Mouse (Mus musculus): Measurements from ENCODE around the gene Pdxk. TPM values are rescaled to one million over a fixed set of nuclear protein-coding genes. Genes with fewer than 3 reads are reported as not detected.
"Not testable (repeated sequence)": the region's sequence is repeated elsewhere in the genome, so short reads cannot be mapped to it uniquely, and the experiment has no call there.

Pdxk gene
- 11.9 and 13.2 TPM in 2 replicates for polyA plus RNA-seq (2016; fragmentation: Nextera tagmentation; extraction: Ambion mirVana)

DNA sequence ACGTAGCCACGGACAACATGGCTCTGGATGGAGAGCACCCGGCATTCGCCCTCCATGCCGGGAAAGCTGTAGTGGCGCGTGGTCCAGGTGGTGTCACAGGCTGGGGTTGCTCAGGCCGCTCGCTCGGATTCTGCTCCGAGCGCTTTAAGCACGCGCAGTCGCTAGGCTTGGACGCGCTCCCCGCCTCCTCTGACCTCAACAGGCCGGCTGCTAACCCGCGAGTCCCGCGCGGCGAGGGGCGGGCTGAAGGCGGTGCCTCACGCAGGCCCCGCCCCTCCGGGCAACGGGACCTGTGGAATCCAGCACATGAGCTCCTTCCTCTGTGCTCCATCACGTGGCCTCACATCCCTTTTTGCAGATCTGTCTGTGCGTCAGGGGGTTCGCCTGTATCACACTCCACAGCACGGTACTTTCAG is at the start of gene Pdxk:
Pdxk (minus strand) TSS at position 184 of the 416 bp plus-strand sequence.
- H3K4me3 ChIP-seq, result peak within 1 kb of the TSS; percentile 79
- H3K27ac ChIP-seq (replicated peaks), result peak within 1 kb of the TSS; percentile 81
- WGBS, result 0% methylated on average over 35 of the region's 35 CpGs
- no peaks in the 10 kb centered on the region for H3K36me3 ChIP-seq (replicated peaks)
- peaks cover 15% of the 10 kb centered on the region; the same call in 1 of the 2 replicates for H3K27me3 ChIP-seq (replicated peaks; ENCODE audit: low read depth, poor library complexity, severe bottlenecking)
- peak; percentile 95 for DNase-seq (ENCODE audit: low spot score)
- peaks cover 48% of the 10 kb centered on the region for H3K4me1 ChIP-seq
- no peaks in the 10 kb centered on the region for H3K9me3 ChIP-seq

DNA sequence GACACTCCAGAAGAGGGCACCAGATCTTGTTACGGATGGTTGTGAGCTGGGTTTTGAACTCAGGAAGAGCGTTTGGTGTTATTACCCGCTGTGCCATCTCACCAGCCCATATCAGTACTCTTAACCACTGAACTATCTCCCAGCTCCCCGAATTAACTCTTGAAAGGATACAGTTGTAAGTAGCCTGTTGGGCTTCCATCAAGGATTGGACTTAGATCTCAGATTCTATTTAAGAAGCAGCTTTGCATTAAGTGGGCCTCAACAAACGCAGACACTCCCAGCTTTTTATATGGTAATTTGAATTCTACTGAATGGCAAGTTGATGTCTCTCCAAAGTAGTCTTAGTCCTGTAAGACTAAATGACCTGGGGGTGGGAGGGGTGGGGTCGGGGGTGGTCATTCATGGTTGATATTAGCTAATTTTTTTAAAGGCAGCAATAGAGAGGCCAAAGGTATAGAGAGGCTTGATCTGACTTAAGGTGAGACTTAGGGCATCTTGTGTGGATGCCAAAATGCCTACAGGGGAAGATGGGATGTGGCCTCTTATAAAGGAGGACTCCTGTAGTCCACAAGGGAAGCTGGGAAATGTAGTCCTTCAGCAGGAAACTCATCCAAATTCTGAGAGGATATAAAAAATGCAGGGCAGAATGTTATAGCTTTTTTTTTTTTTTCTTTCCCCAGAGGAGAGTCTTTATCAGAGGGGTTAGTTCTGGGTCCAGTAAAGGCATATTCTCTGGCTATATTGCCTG is 38.4 kb upstream of the Pdxk start:
- WGBS, result 74% methylated on average over 6 of the region's 6 CpGs
- Histone ChIP-seq H3K27me3 (replicated peaks; ENCODE audit: low read depth, poor library complexity, severe bottlenecking) (no peaks in the 10 kb centered on the region), H3K27ac (replicated peaks) (no peak overlapping the region), H3K36me3 (replicated peaks) (no peaks in the 10 kb centered on the region), H3K9me3 (no peaks in the 10 kb centered on the region), H3K4me3 (no peak overlapping the region), H3K4me1 (no peaks in the 10 kb centered on the region)
- no peak for DNase-seq (ENCODE audit: low spot score)

DNA sequence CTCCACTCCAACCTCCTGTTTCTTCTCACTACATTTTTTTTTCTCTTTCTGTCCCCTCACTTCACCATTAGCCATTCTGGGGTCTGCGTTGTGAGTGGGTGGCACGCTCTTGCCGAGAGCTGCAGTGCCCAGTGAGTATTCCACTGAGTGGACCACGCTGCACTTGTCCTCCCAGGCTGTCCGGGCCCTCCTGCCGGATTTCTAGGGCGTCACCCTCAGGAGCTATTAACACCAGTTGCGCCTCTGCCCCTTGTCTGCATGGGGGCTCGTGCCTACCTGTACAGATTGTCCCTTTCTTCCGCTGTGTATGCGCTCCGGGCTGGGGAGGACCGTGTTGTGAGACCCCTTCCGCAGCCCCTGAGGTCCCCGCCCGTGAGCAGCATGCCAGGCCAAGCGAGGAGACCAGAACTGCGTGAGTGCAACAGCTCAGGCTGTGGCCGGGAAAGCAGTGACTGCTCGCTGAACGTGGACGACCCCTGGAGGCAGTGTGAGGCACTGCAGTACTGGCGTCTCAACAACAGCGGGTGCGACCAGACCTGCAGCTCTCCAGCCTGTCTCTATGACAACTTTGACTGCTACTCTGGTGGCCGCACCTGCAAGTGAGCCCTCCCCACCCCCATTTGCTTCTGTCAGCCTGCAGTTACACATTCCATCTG is 22.8 kb upstream of the Pdxk start:
- Histone ChIP-seq H3K27ac (replicated peaks) (peak overlapping the region; percentile 51; the same call in 1 of the 2 replicates), H3K27me3 (replicated peaks; ENCODE audit: low read depth, poor library complexity, severe bottlenecking) (peaks cover 43% of the 10 kb centered on the region), H3K36me3 (replicated peaks) (no peaks in the 10 kb centered on the region), H3K9me3 (no peaks in the 10 kb centered on the region), H3K4me3 (peak overlapping the region; percentile 51), H3K4me1 (peaks cover 8% of the 10 kb centered on the region)
- 9% methylated on average over 26 of the region's 26 CpGs for WGBS
- DNase-seq (ENCODE audit: low spot score), result peak; percentile 88

DNA sequence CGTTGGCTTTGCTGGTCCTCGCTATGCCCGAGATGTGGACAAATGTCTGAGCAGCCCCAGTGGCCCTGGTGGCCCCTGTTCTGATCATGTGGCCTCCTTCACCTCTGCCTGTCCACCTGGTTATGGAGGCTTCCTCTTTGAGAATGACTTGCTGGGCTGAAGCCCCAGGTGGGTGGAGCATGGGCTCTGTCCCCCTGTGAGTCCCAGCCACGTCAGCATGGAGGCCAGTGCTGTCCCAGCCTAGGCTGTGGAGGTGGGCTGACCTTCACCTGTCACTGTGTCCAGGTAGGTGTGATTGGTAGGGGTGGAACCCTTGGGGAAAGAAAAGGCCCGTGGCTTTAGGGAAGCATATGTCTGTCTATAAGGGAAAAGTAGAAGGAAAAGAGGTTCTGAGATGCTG is 22.1 kb upstream of the Pdxk start:
- WGBS, result 72% methylated on average over 5 of the region's 5 CpGs
- H3K27ac ChIP-seq (replicated peaks), result no peak overlapping the region
- peaks cover 50% of the 10 kb centered on the region for H3K27me3 ChIP-seq (replicated peaks; ENCODE audit: low read depth, poor library complexity, severe bottlenecking)
- peaks cover 14% of the 10 kb centered on the region for H3K4me1 ChIP-seq
- no peak overlapping the region for H3K4me3 ChIP-seq
- no peaks in the 10 kb centered on the region for H3K36me3 ChIP-seq (replicated peaks)
- H3K9me3 ChIP-seq, result no peaks in the 10 kb centered on the region
- DNase-seq (ENCODE audit: low spot score), result no peak

DNA sequence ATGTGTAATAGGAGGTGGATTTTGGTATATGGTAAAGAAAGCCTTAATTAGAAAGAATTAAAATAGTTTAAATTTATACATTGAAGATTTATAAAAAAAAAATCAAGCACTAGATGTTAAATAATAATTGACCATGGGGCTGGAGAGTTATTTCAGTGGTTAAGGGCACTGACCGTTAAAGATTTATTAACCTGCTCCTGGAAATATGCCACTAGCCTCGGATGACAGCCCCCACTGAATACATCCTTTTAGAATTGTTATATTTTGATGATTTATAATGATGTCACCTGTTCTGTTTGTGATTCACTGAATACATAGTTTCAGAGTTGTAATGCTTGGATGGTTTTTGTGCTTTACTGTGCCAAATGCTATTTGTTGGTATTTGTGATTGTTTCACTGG is 20.6 kb upstream of the Pdxk start:
- H3K36me3 ChIP-seq (replicated peaks); DNase-seq (ENCODE audit: low spot score); H3K9me3 ChIP-seq; H3K4me3 ChIP-seq; H3K27ac ChIP-seq (replicated peaks): not testable (repeated sequence)
- peaks cover 22% of the 10 kb centered on the region for H3K4me1 ChIP-seq
- WGBS, result 84% methylated on average over 2 of the region's 2 CpGs
- H3K27me3 ChIP-seq (replicated peaks; ENCODE audit: low read depth, poor library complexity, severe bottlenecking), result peaks cover 63% of the 10 kb centered on the region

DNA sequence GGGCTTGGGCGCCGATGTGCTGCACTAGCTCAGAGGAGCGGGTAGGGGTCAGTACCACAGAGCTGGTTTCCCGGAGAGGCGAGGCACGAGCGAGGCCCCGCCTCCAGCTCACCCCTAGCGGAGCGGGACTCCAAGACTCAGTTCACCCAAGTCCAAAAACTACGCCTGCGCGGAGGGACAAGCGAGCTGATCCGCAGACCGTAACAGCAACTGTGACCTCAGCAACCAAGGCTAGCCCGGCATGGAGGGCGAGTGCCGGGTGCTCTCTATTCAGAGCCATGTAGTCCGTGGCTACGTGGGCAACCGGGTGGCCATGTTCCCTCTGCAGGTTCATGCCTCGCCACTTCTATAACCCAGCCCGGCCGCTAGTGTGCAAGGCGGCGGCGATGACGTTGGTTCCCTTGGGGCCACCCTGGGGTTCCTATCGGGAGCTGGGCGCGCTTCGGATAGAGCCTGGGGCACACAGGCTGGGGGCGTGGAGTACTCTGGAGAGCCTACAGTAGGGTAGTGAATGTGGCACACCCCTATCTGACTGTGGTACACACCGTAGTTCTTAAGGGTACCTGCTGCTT is 17.2 kb upstream of the Pdxk start:
- no peaks in the 10 kb centered on the region for H3K36me3 ChIP-seq (replicated peaks)
- H3K27me3 ChIP-seq (replicated peaks; ENCODE audit: low read depth, poor library complexity, severe bottlenecking), result peaks cover 57% of the 10 kb centered on the region
- under 1% methylated on average over 35 of the region's 35 CpGs for WGBS
- peak; percentile 88 for DNase-seq (ENCODE audit: low spot score)
- peak overlapping the region; percentile 63 for H3K4me3 ChIP-seq
- no peaks in the 10 kb centered on the region for H3K9me3 ChIP-seq
- H3K27ac ChIP-seq (replicated peaks), result peak overlapping the region; percentile 62
- peaks cover 16% of the 10 kb centered on the region for H3K4me1 ChIP-seq

DNA sequence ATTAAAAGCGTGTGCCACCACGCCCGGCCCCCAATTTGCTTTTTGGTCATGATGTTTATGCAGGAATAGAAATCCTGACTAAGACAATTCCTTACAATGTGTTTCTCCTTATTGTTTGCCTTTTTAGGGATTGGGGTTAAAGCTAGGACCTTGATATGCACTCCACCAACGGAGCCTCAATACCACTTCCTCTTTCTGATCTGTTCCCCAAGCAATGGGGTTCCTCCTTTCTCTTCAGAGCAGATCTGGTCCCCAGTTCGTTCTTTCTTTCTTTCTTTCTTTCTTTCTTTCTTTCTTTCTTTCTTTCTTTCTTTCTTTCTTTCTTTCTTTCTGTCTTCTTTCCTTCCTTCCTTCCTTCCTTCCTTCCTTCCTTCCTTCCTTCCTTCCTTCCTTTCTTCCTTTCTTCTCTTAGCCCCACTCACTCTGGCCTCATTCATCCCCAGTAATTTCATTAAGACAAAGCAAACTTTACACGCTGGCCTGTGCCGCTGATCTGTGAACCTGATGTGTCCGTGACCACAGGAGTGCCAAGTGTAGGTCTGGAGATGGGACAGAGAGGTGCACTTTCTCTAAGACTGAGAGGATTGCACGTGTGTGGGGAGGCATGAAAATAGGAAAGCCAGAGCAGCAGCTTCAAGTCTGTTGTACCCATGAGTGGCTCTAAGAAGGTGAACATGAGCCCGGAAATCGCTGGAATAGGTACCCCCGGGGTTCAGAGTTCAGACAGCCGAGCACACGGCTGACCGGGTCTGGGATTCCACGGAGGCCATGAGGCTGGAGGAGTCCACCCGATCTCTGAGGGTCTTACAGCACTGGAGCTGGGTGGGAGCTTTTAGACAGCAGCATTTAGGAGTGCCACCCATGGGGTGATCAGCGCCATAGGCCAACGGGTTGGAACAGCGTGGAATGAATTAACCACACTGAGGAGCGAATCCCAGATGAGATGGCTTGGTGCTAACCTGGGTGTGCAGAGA is 16.5 kb upstream of the Pdxk start:
- no peak for DNase-seq (ENCODE audit: low spot score)
- Histone ChIP-seq H3K27ac (replicated peaks) (peak overlapping the region; percentile 62), H3K36me3 (replicated peaks) (no peaks in the 10 kb centered on the region), H3K4me1 (peaks cover 16% of the 10 kb centered on the region), H3K4me3 (peak overlapping the region; percentile 63), H3K27me3 (replicated peaks; ENCODE audit: low read depth, poor library complexity, severe bottlenecking) (peaks cover 49% of the 10 kb centered on the region), H3K9me3 (no peaks in the 10 kb centered on the region)
- 37% methylated on average over 21 of the region's 21 CpGs for WGBS

DNA sequence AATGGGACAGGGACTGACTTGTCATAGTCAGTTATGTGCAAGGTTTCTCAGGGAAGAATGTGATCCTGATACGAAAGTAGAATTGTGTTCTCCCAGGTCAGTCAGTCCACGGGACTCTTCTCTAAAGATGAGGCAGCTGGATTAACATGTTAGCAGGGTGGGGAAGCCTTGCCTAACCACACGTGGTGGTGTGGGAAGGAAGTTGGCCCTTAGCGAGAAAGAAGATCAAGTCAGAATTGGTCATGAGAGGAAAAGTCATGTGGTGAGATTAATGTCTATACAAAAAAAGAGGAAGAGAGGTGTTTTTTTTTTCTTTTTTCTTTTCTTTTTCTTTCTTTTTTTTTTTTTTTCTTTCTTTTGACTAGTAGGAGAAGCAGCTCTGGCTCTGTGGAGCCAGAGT is 12.0 kb upstream of the Pdxk start:
- Histone ChIP-seq H3K4me1 (peaks cover 7% of the 10 kb centered on the region), H3K9me3 (no peaks in the 10 kb centered on the region), H3K27me3 (replicated peaks; ENCODE audit: low read depth, poor library complexity, severe bottlenecking) (peaks cover 22% of the 10 kb centered on the region), H3K36me3 (replicated peaks) (no peaks in the 10 kb centered on the region), H3K27ac (replicated peaks) (no peak overlapping the region), H3K4me3 (no peak overlapping the region)
- DNase-seq (ENCODE audit: low spot score), result no peak
- WGBS, result 73% methylated on average over 4 of the region's 4 CpGs

DNA sequence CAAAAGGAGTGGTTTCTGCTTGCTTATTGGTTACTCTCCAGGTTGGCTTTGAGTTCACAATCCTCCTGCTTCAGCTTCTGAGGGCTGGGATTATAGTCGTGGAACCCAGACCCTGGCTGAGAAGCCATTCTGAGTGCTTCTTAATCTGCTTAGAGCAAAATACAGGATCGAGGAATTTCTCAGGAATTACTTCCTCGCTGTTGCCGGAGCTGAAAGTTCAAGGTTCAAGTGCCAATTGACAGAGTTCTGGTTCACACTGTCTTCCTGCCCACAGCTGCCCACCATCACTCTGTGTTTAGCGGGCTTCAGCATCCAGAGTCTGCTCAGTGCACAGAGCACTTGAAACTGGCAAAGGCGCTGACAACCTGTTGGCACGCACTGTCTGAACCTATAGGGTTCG is 10.0 kb upstream of the Pdxk start:
- Histone ChIP-seq H3K36me3 (replicated peaks) (no peaks in the 10 kb centered on the region), H3K4me3 (no peak overlapping the region)
- 69% methylated on average over 8 of the region's 8 CpGs for WGBS

DNA sequence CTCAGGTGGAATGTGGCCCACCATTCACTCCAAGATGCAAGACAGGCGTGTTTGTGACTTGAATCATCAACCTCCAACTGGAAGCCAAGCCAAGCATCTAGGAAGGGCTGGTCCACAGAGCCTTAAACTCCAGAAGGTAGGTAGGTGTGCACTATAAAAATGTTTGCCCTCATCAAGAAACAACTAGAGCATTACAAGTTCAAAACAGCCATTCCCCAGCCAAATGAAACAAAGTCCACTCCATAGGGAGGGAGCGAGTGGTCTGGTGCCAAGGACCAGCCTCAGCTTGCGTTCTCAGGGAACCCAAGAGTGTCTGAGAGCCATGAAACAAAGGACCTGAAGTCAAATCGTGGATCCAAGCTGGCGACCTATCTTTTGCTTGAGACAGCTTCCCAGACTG is 8.7 kb upstream of the Pdxk start:
- WGBS, result 67% methylated on average over 5 of the region's 5 CpGs
- no peak overlapping the region for H3K4me3 ChIP-seq
- DNase-seq (ENCODE audit: low spot score), result no peak
- H3K27me3 ChIP-seq (replicated peaks; ENCODE audit: low read depth, poor library complexity, severe bottlenecking), result 0 out of 2 replicates have a peak, but pooled peaks cover 4% of the 10 kb centered on the region
- no peaks in the 10 kb centered on the region for H3K9me3 ChIP-seq
- peaks cover 12% of the 10 kb centered on the region for H3K4me1 ChIP-seq
- no peak overlapping the region for H3K27ac ChIP-seq (replicated peaks)
- no peaks in the 10 kb centered on the region for H3K36me3 ChIP-seq (replicated peaks)

More for the DNA sequence above, 10.0 kb upstream of the Pdxk start:
- H3K27me3 ChIP-seq (replicated peaks; ENCODE audit: low read depth, poor library complexity, severe bottlenecking), result 0 out of 2 replicates have a peak, but pooled peaks cover 4% of the 10 kb centered on the region
- H3K4me1 ChIP-seq, result peaks cover 11% of the 10 kb centered on the region
- no peak for DNase-seq (ENCODE audit: low spot score)
- no peaks in the 10 kb centered on the region for H3K9me3 ChIP-seq
- H3K27ac ChIP-seq (replicated peaks), result no peak overlapping the region

DNA sequence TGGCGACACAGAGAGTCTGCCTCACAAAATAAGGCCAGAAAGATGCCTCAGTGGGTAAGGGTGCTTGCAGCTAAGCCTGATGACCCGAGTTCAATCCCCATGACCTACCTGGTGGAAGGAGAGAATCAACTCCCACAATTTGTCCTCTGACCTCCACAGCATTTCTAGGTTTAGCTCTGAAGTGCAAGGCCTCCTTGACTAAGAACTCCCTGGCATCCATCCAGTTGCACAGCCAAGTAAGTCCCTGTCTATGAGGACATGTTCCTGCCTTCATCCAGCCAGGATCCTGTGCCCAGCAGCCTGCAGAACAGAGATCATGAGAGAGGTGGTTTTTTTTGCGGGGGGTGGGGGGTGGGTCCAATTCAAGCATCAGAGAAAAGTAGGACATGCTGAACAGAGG is 7.3 kb upstream of the Pdxk start:
- Histone ChIP-seq H3K27ac (replicated peaks) (no peak overlapping the region), H3K27me3 (replicated peaks; ENCODE audit: low read depth, poor library complexity, severe bottlenecking) (0 out of 2 replicates have a peak, but pooled peaks cover 4% of the 10 kb centered on the region), H3K4me1 (peaks cover 26% of the 10 kb centered on the region), H3K36me3 (replicated peaks) (no peaks in the 10 kb centered on the region), H3K4me3 (no peak overlapping the region), H3K9me3 (no peaks in the 10 kb centered on the region)
- DNase-seq (ENCODE audit: low spot score), result no peak
- WGBS, result 78% methylated on average over 3 of the region's 3 CpGs

Data from embryonic facial prominence, embryonic 10.5 days (tissue).